Mouse (Mus musculus) CH12.LX (cell line): ENCODE results near the gene Tnfrsf9. TPM values are rescaled to one million over a fixed set of nuclear protein-coding genes. Genes with fewer than 3 reads are reported as not detected.

Experiments used
- DNase-seq: peaks from one replicate; pipeline ENCODE4 v3.0.0-alpha.2; 2013; ENCODE audit errors: extremely low read depth
- H3K27ac ChIP-seq: 2 replicates; pipeline ENCODE4 v1.5.1; 2012; ENCODE audit warnings: low read depth, mild to moderate bottlenecking, control low read depth, moderate library complexity; ENCODE audit not compliant: insufficient read depth
- H3K27me3 ChIP-seq: replicated peaks from 2 replicates; pipeline ENCODE3; 2012; ENCODE audit warnings: inconsistent platforms
- H3K36me3 ChIP-seq, 2 experiments: replicated peaks in 1 of 2; 2 replicates each; pipeline versions ENCODE3 to v1.6.1; 2012; ENCODE audit warnings: inconsistent platforms in 1 of 2, low read length in 1 of 2, mild to moderate bottlenecking in 1 of 2, mixed read lengths in 1 of 2, moderate library complexity in 1 of 2; ENCODE audit not compliant: control insufficient read depth in 1 of 2, insufficient read depth in 1 of 2
- H3K4me1 ChIP-seq, 2 experiments: 2 replicates each; pipeline ENCODE4 v1.6.1; 2012; ENCODE audit warnings: inconsistent platforms in 1 of 2, moderate library complexity in 1 of 2; ENCODE audit not compliant: insufficient read depth in 2 of 2, control insufficient read depth in 1 of 2
- H3K4me2 ChIP-seq: 2 replicates; pipeline ENCODE4 v1.6.1; 2012; ENCODE audit warnings: low read depth, mild to moderate bottlenecking, control low read depth; ENCODE audit not compliant: poor library complexity, insufficient read depth, severe bottlenecking
- H3K4me3 ChIP-seq, 3 experiments: fragments of 150-350 bp in 1 of 3; sonication (generic) in 1 of 3; replicated peaks in 1 of 3; 2 replicates each; pipeline versions ENCODE3 to v1.5.1; 2011 to 2012; ENCODE audit warnings: low read depth in 2 of 3, low read length in 2 of 3, mild to moderate bottlenecking in 2 of 3, moderate library complexity in 2 of 3, control low read depth in 1 of 3, improper control_type of control experiment in 1 of 3, inconsistent platforms in 1 of 3, mixed read lengths in 1 of 3; ENCODE audit not compliant: poor library complexity in 1 of 3
- H3K79me2 ChIP-seq: replicated peaks from 2 replicates; pipeline ENCODE4 v1.6.1; 2012; ENCODE audit warnings: mild to moderate bottlenecking, moderate library complexity; ENCODE audit not compliant: control insufficient read depth, poor library complexity, insufficient read depth, severe bottlenecking; ENCODE audit errors: extremely low read depth
- H3K9ac ChIP-seq: 2 replicates; pipeline ENCODE4 v1.6.1; 2012; ENCODE audit warnings: low read depth, mild to moderate bottlenecking, control low read depth, moderate library complexity; ENCODE audit not compliant: insufficient read depth
- H3K9me3 ChIP-seq: replicated peaks from 2 replicates; pipeline ENCODE3; 2012; ENCODE audit warnings: low read length, inconsistent platforms, mixed read lengths
- BHLHE40 ChIP-seq: IDR thresholded peaks from 2 replicates; pipeline ENCODE4 v1.6.1; 2011; ENCODE audit warnings: mild to moderate bottlenecking, low read depth, low read length, improper control_type of control experiment
- CHD2 ChIP-seq: IDR thresholded peaks from 2 replicates; pipeline ENCODE4 v1.6.1; 2011; ENCODE audit warnings: low read length, improper control_type of control experiment
- CTCF ChIP-seq, 2 experiments: IDR thresholded peaks in 1 of 2; conservative IDR thresholded peaks in 1 of 2; 2 replicates each; pipeline ENCODE4 v1.5.1; 2011 to 2012; ENCODE audit warnings: low read depth in 2 of 2, low read length in 2 of 2, improper control_type of control experiment in 1 of 2, inconsistent platforms in 1 of 2, mild to moderate bottlenecking in 1 of 2, moderate library complexity in 1 of 2
- E2F4 ChIP-seq: IDR thresholded peaks from 2 replicates; pipeline ENCODE4 v1.6.1; 2011; ENCODE audit warnings: low read depth, low read length, improper control_type of control experiment; ENCODE audit not compliant: insufficient replicate concordance
- ELF1 ChIP-seq: IDR thresholded peaks from 2 replicates; pipeline ENCODE4 v1.6.1; 2014; ENCODE audit warnings: low read depth, mild to moderate bottlenecking, inconsistent platforms, low read length, improper control_type of control experiment
- EP300 ChIP-seq: IDR thresholded peaks from 2 replicates; pipeline ENCODE4 v1.6.1; 2011; ENCODE audit warnings: low read length, improper control_type of control experiment
- ETS1 ChIP-seq: conservative IDR thresholded peaks from 2 replicates; pipeline ENCODE4 v1.6.1; 2012; ENCODE audit warnings: low read depth, mild to moderate bottlenecking, inconsistent platforms, low read length, improper control_type of control experiment, moderate library complexity
- HCFC1 ChIP-seq: IDR thresholded peaks from 2 replicates; pipeline ENCODE4 v1.6.1; 2012; ENCODE audit warnings: low read depth, mild to moderate bottlenecking, inconsistent platforms, low read length, improper control_type of control experiment
- JUN ChIP-seq: IDR thresholded peaks from 2 replicates; pipeline ENCODE4 v1.6.1; 2011; ENCODE audit warnings: low read depth, mild to moderate bottlenecking, low read length, improper control_type of control experiment, moderate library complexity; ENCODE audit not compliant: insufficient read depth
- JUND ChIP-seq: conservative IDR thresholded peaks from 2 replicates; pipeline ENCODE4 v1.6.1; 2011; ENCODE audit warnings: low read depth, low read length, improper control_type of control experiment
- KAT2A ChIP-seq: IDR thresholded peaks from 2 replicates; pipeline ENCODE4 v1.6.1; 2012; ENCODE audit warnings: low read length, improper control_type of control experiment, inconsistent platforms; ENCODE audit not compliant: insufficient replicate concordance
- MAFK ChIP-seq: IDR thresholded peaks from 2 replicates; pipeline ENCODE4 v1.6.1; 2011; ENCODE audit warnings: low read length, improper control_type of control experiment; ENCODE audit not compliant: insufficient replicate concordance
- MAX ChIP-seq: IDR thresholded peaks from 2 replicates; pipeline ENCODE4 v1.6.1; 2011; ENCODE audit warnings: low read length, improper control_type of control experiment
- MAZ ChIP-seq: IDR thresholded peaks from 2 replicates; pipeline ENCODE4 v1.6.1; 2012; ENCODE audit warnings: low read depth, mild to moderate bottlenecking, inconsistent platforms, low read length, improper control_type of control experiment, moderate library complexity
- MXI1 ChIP-seq: IDR thresholded peaks from 2 replicates; pipeline ENCODE4 v1.6.1; 2011; ENCODE audit warnings: mild to moderate bottlenecking, low read depth, low read length, improper control_type of control experiment
- NRF1 ChIP-seq: IDR thresholded peaks from 2 replicates; pipeline ENCODE4 v1.6.1; 2014; ENCODE audit warnings: low read depth, mild to moderate bottlenecking, inconsistent platforms, low read length, improper control_type of control experiment, moderate library complexity
- RAD21 ChIP-seq: IDR thresholded peaks from 2 replicates; pipeline ENCODE4 v1.6.1; 2011; ENCODE audit warnings: low read depth, mild to moderate bottlenecking, low read length, improper control_type of control experiment, moderate library complexity
- SIN3A ChIP-seq: IDR thresholded peaks from 2 replicates; pipeline ENCODE4 v1.6.1; 2012; ENCODE audit warnings: low read length, improper control_type of control experiment, inconsistent platforms
- SMC3 ChIP-seq: IDR thresholded peaks from 2 replicates; pipeline ENCODE4 v1.6.1; 2011; ENCODE audit warnings: low read depth, low read length, improper control_type of control experiment
- TCF12 ChIP-seq: IDR thresholded peaks from 2 replicates; pipeline ENCODE4 v1.6.1; 2014; ENCODE audit warnings: low read depth, mild to moderate bottlenecking, inconsistent platforms, low read length, improper control_type of control experiment
- UBTF ChIP-seq: IDR thresholded peaks from 2 replicates; pipeline ENCODE4 v1.6.1; 2012; ENCODE audit warnings: low read depth, mild to moderate bottlenecking, inconsistent platforms, low read length, improper control_type of control experiment, moderate library complexity
- USF1 ChIP-seq: IDR thresholded peaks from 2 replicates; pipeline ENCODE4 v1.6.1; 2014; ENCODE audit warnings: low read depth, mild to moderate bottlenecking, inconsistent platforms, low read length, improper control_type of control experiment
- USF2 ChIP-seq: conservative IDR thresholded peaks from 2 replicates; pipeline ENCODE4 v1.6.1; 2011; ENCODE audit warnings: low read depth, low read length, improper control_type of control experiment
- ZMIZ1 ChIP-seq: IDR thresholded peaks from 2 replicates; pipeline ENCODE4 v1.6.1; 2012; ENCODE audit warnings: low read depth, mild to moderate bottlenecking, inconsistent platforms, low read length, improper control_type of control experiment
- ZNF384 ChIP-seq: IDR thresholded peaks from 2 replicates; pipeline ENCODE4 v1.6.1; 2012; ENCODE audit warnings: low read depth, low read length, improper control_type of control experiment, inconsistent platforms
- dilution Hi-C: fragments of 300-500 bp; cut with MboI; formaldehyde crosslinking; loops from 2 replicates; pipeline ENCODE4 v1.14.3; 2020; ENCODE audit warnings: low sequenced_read_pairs; ENCODE audit not compliant: extremely low pct_unique_long_range_greater_than_20kb, extremely low pct_ligation_motif_present
- in situ Hi-C: fragments of 300-500 bp; cut with MboI; formaldehyde crosslinking; loops from 3 replicates; pipeline ENCODE4 v1.14.3; 2019; ENCODE audit warnings: low sequenced_read_pairs, low pct_ligation_motif_present, low pct_unique_long_range_greater_than_20kb, mixed read lengths
- polyA plus RNA-seq: library from polyadenylated mRNA; unstranded; fragments of >175 nt; gene quantifications from 2 replicates; pipeline ENCODE4 v1.2.1, GENCODE M21; 2012; ENCODE audit warnings: low read depth; ENCODE audit not compliant: insufficient read length
- total RNA-seq, 2 experiments: library from RNA; depleted of rRNA; stranded (reverse); fragments of 300-350 nt in 1 of 2; fragments of >200 nt in 1 of 2; gene quantifications; 2 replicates each; pipeline ENCODE4 v1.2.3; 2012 to 2014

The Tnfrsf9 gene
- total and polyA plus RNA-seq, 3 experiments = 2.2 to 3.1 (median 2.9) TPM

GRCm38 (mm10) chr4:150909451-150910156 is 4.8 kb upstream of the Tnfrsf9 start (continued):
- TF ChIP-seq CHD2 = peak; percentile 77
- no peak for TF ChIP-seq ZNF384
- TF ChIP-seq EP300 = no peak
- no peak for TF ChIP-seq JUND
- no peak for TF ChIP-seq ETS1
- no peak for TF ChIP-seq CTCF (conservative IDR thresholded peaks at IDR 0.05 in 1 of 2, IDR thresholded peaks at IDR 0.05 in 1 of 2; ENCODE audit: low read depth in 2 of 2, low read length in 2 of 2)
- no peak for TF ChIP-seq E2F4
- no peak for TF ChIP-seq MAFK
- TF ChIP-seq ELF1 = peak; percentile 95
- peak; percentile 89 for TF ChIP-seq SIN3A
- TF ChIP-seq JUN = no peak
- peak; percentile 97 for TF ChIP-seq MAZ
- TF ChIP-seq SMC3 = no peak
- peak; percentile 92 for TF ChIP-seq HCFC1
- TF ChIP-seq USF1 = no peak
- peak; percentile 87 for TF ChIP-seq MAX
- peak; percentile 91 for TF ChIP-seq MXI1
- TF ChIP-seq TCF12 = peak; percentile 82

DNA sequence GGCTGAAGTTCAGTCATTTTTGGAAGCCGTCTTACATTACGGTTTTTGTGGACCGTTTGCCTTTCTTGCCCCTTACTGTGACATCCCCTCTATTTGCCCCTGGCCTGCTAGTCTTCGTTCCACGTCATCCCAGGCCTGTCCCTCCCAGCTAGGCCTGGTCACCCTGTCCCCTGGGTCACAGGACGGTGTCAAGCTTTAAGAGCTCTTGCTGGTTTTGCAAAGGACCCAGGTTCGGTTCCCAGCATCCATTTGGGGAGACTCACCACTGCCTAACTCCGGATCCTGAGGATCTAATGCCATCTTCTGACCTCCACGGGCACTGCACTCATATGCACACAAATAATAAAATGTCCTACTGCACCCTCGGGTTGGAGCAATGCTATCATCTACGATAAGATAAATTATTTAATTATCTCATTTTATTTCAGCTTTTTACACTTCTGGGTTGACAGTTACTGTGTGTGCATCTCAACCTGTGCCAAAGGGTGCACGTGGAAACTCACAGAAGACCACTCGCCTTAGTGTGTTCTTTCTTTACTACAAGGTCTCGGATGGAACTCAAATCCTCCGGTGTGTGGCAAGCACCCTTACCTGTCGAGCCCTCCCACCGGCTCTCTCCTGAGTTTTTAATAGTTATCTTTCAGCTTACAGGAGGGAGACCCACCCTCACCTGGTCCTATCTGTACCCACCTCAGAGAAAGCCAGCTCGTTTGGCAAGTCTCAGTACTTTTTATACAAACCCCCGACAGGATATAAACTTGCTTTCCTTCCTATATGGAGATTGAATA is 4.0 kb upstream of the Tnfrsf9 start:
- H3K4me2 ChIP-seq = no peak overlapping the region
- in situ Hi-C loops = no loop called here
- TF ChIP-seq SMC3 (no peak), NRF1 (no peak), RAD21 (no peak), USF2 (no peak), ZMIZ1 (no peak), EP300 (no peak), UBTF (no peak), CTCF (conservative IDR thresholded peaks at IDR 0.05 in 1 of 2, IDR thresholded peaks at IDR 0.05 in 1 of 2; ENCODE audit: low read depth in 2 of 2, low read length in 2 of 2) (no peak), KAT2A (no peak), ELF1 (no peak), BHLHE40 (no peak)
- H3K9ac ChIP-seq = no peak overlapping the region
- H3K36me3 ChIP-seq = peaks cover 18 to 29% of the 10 kb centered on the region in 2 experiments
- peaks cover 27% of the 10 kb centered on the region for H3K79me2 ChIP-seq
- dilution Hi-C loops = no loop called here
- no peak overlapping the region for H3K4me3 ChIP-seq
- no peak overlapping the region for H3K27ac ChIP-seq
- no peaks in the 10 kb centered on the region for H3K27me3 ChIP-seq
- peaks cover 8 to 41% of the 10 kb centered on the region in 2 experiments for H3K4me1 ChIP-seq
- H3K9me3 ChIP-seq = no peaks in the 10 kb centered on the region
- no peak for DNase-seq
